Mouse (Mus musculus) liver, adult 2 months (tissue): ENCODE results near the gene Olfr652. TPM values are rescaled to one million over a fixed set of nuclear protein-coding genes. Genes with fewer than 3 reads are reported as not detected.

Experiments
- DNase-seq: peaks from one replicate; pipeline ENCODE4 v3.0.0-alpha.2; 2011; ENCODE audit warnings: low read depth, low spot score; ENCODE audit errors: extremely low read depth
- H3K27ac ChIP-seq: fragments of 200-500 bp; replicated peaks from 2 replicates; pipeline ENCODE4 v1.5.1; 2012; ENCODE audit warnings: low read depth, mild to moderate bottlenecking, control low read depth, inconsistent platforms, low read length; ENCODE audit not compliant: insufficient read depth
- H3K27me3 ChIP-seq: fragments of 200-500 bp; 2 replicates; pipeline ENCODE4 v1.6.1; 2012; ENCODE audit warnings: mild to moderate bottlenecking, moderate library complexity, low read length, inconsistent platforms; ENCODE audit not compliant: control insufficient read depth, insufficient read depth
- H3K36me3 ChIP-seq: fragments of 200-500 bp; 2 replicates; pipeline ENCODE4 v1.6.1; 2012; ENCODE audit warnings: low read length, inconsistent platforms; ENCODE audit not compliant: control insufficient read depth, insufficient read depth
- H3K4me1 ChIP-seq: fragments of 200-500 bp; 2 replicates; pipeline ENCODE4 v1.6.1; 2011; ENCODE audit warnings: low read length; ENCODE audit not compliant: control insufficient read depth, insufficient read depth
- H3K4me3 ChIP-seq: fragments of 200-500 bp; 2 replicates; pipeline ENCODE4 v1.5.1; 2011; ENCODE audit warnings: low read depth, mild to moderate bottlenecking, control low read depth, low read length, moderate library complexity; ENCODE audit not compliant: insufficient read depth
- H3K79me2 ChIP-seq: fragments of 200-500 bp; 2 replicates; pipeline ENCODE4 v1.6.1; 2012; ENCODE audit warnings: inconsistent platforms, mild to moderate bottlenecking, low read length, moderate library complexity; ENCODE audit not compliant: control insufficient read depth, insufficient read depth
- H3K9ac ChIP-seq: fragments of 200-500 bp; 2 replicates; pipeline ENCODE4 v1.6.1; 2012; ENCODE audit warnings: low read depth, mild to moderate bottlenecking, control low read depth, inconsistent platforms, low read length
- CTCF ChIP-seq: fragments of 200-500 bp; IDR thresholded peaks from 2 replicates; pipeline ENCODE4 v1.5.1; 2011; ENCODE audit warnings: low read depth, low read length, control low read depth
- POLR2A ChIP-seq: fragments of 200-500 bp; IDR thresholded peaks from 2 replicates; pipeline ENCODE4 v1.6.1; 2011; ENCODE audit warnings: low read length, control low read depth; ENCODE audit not compliant: insufficient read depth; ENCODE audit errors: extremely low read depth
- WGBS: fragments of 180-500 bp; shearing (Covaris S2); methylation state at CpG from one replicate; pipeline ENCODE4 v1.1.7; 2018; 5-methylcytosine and 5-hydroxymethylcytosine counted together
- polyA plus RNA-seq: library from polyadenylated mRNA; depleted of rRNA; stranded (reverse); fragments of >200 nt; gene quantifications from 2 replicates; pipeline ENCODE4 v1.2.3, GENCODE M21; 2012; rRNA removed
- total RNA-seq: library from RNA; depleted of rRNA; stranded (reverse); fragments of >200 nt; gene quantifications from 2 replicates; pipeline ENCODE4 v1.2.3, GENCODE M21; 2014; rRNA removed

Gene Olfr652
- total and polyA plus RNA-seq, 2 experiments, result not detected

GRCm38 (mm10) chr7:104586725-104587124 is 26.0 kb downstream of the Olfr652 start, which contains the start of gene Olfr654:
Gene Olfr654 (plus strand): TSS chr7:104587025.
- Histone ChIP-seq H3K27ac (no peak within 1 kb of the TSS), H3K9ac (no peak within 1 kb of the TSS), H3K36me3 (no peaks in the 10 kb centered on the region), H3K27me3 (no peaks in the 10 kb centered on the region), H3K4me3 (no peak within 1 kb of the TSS), H3K4me1 (no peaks in the 10 kb centered on the region), H3K79me2 (no peaks in the 10 kb centered on the region)
- no peak for TF ChIP-seq POLR2A
- TF ChIP-seq CTCF, result no peak
- WGBS, result 76% methylated on average over 4 of the region's 4 CpGs
- no peak for DNase-seq

GRCm38 (mm10) chr7:104588274-104588673 is 27.6 kb downstream of the Olfr652 start:
- WGBS, result 73% methylated on average over 5 of the region's 5 CpGs
- Histone ChIP-seq H3K36me3 (no peaks in the 10 kb centered on the region), H3K27ac (no peak overlapping the region), H3K79me2 (no peaks in the 10 kb centered on the region), H3K9ac (no peak overlapping the region), H3K4me1 (no peaks in the 10 kb centered on the region), H3K4me3 (no peak overlapping the region), H3K27me3 (no peaks in the 10 kb centered on the region)
- DNase-seq, result no peak
- no peak for TF ChIP-seq CTCF
- no peak for TF ChIP-seq POLR2A

- Histone ChIP-seq H3K27me3 (no peaks in the 10 kb centered on the region), H3K4me1 (no peaks in the 10 kb centered on the region), H3K36me3 (no peaks in the 10 kb centered on the region), H3K27ac (no peak within 1 kb of the TSS), H3K4me3 (no peak within 1 kb of the TSS), H3K9ac (no peak within 1 kb of the TSS), H3K79me2 (no peaks in the 10 kb centered on the region)
- TF ChIP-seq POLR2A (no peak), CTCF (no peak)
- DNase-seq, result no peak
- 78% methylated on average over 2 of the region's 2 CpGs for whole genome bisulfite sequencing
Observed at GRCm38 (mm10) chr7:104601679-104602078, 41.0 kb downstream of the Olfr652 start, which contains the start of gene Olfr655. Gene Olfr655 (minus strand): TSS chr7:104601779.

GRCm38 (mm10) chr7:104603173-104603572 is 42.5 kb downstream of the Olfr652 start:
- Histone ChIP-seq H3K79me2 (no peaks in the 10 kb centered on the region), H3K9ac (no peak overlapping the region), H3K4me3 (no peak overlapping the region), H3K36me3 (no peaks in the 10 kb centered on the region), H3K27me3 (no peaks in the 10 kb centered on the region), H3K27ac (no peak overlapping the region), H3K4me1 (no peaks in the 10 kb centered on the region)
- whole genome bisulfite sequencing, result 8% methylated on average over 3 of the region's 3 CpGs
- peak; percentile 67; the same call in 1 of the 2 replicates for TF ChIP-seq CTCF
- no peak for TF ChIP-seq POLR2A
- peak; percentile 27 for DNase-seq

GRCm38 (mm10) chr7:104604727-104605126 is 44.0 kb downstream of the Olfr652 start:
- no peak for TF ChIP-seq CTCF
- TF ChIP-seq POLR2A, result no peak
- no peaks in the 10 kb centered on the region for H3K79me2 ChIP-seq

GRCm38 (mm10) chr7:104613655-104614054 is 53.0 kb downstream of the Olfr652 start, which contains the start of gene Olfr656:
Gene Olfr656 (plus strand): TSS chr7:104613955.
- H3K79me2 ChIP-seq, result no peaks in the 10 kb centered on the region
- no peaks in the 10 kb centered on the region for H3K4me1 ChIP-seq
- DNase-seq, result no peak
- no peak within 1 kb of the TSS for H3K9ac ChIP-seq
- no peak within 1 kb of the TSS for H3K4me3 ChIP-seq
- no peak for TF ChIP-seq POLR2A
- TF ChIP-seq CTCF, result no peak
- no peaks in the 10 kb centered on the region for H3K36me3 ChIP-seq
- H3K27ac ChIP-seq, result no peak within 1 kb of the TSS
- WGBS, result 71% methylated on average over 4 of the region's 4 CpGs
- no peaks in the 10 kb centered on the region for H3K27me3 ChIP-seq

More at GRCm38 (mm10) chr7:104604727-104605126, 44.0 kb downstream of the Olfr652 start:
- DNase-seq, result no peak
- no peak overlapping the region for H3K4me3 ChIP-seq
- H3K36me3 ChIP-seq, result no peaks in the 10 kb centered on the region
- no peaks in the 10 kb centered on the region for H3K4me1 ChIP-seq
- no peak overlapping the region for H3K9ac ChIP-seq
- no peaks in the 10 kb centered on the region for H3K27me3 ChIP-seq
- H3K27ac ChIP-seq, result no peak overlapping the region

Other genes starting within 250 kb of the Olfr652 start
- gene Trim12a, start 245.4 kb upstream of the Olfr652 start, total RNA-seq, result 11.7 and 15.5 TPM in 2 replicates
- 1.6 and 1.7 TPM in 2 replicates for gene Trim12a, start 245.4 kb upstream of the Olfr652 start, polyA plus RNA-seq
- 0.09 TPM in 1 of 2 replicates, not detected in the other for gene Trim34b, start 231.4 kb upstream of the Olfr652 start, total RNA-seq
- gene Trim34b, start 231.4 kb upstream of the Olfr652 start, polyA plus RNA-seq, result 0.76 and 1.3 TPM in 2 replicates
- gene Trim12c, start 207.5 kb upstream of the Olfr652 start, total RNA-seq, result 6.7 and 12.4 TPM in 2 replicates
- 2.7 and 2.8 TPM in 2 replicates for gene Trim12c, start 207.5 kb upstream of the Olfr652 start, polyA plus RNA-seq
- 0.47 and 0.74 TPM in 2 replicates for gene Trim30b, start 191.0 kb upstream of the Olfr652 start, total RNA-seq
- gene Trim30b, start 191.0 kb upstream of the Olfr652 start, polyA plus RNA-seq, result 0.06 TPM in 1 of 2 replicates, not detected in the other
- 0.54 and 1.3 TPM in 2 replicates for gene Trim30c, start 160.1 kb upstream of the Olfr652 start, total RNA-seq
- gene Trim30c, start 160.1 kb upstream of the Olfr652 start, polyA plus RNA-seq, result 0.13 TPM in 1 of 2 replicates, not detected in the other
- gene Trim30a, start 95.7 kb upstream of the Olfr652 start, total RNA-seq, result 8.1 and 9.4 TPM in 2 replicates
- 0.90 and 1.5 TPM in 2 replicates for gene Trim30a, start 95.7 kb upstream of the Olfr652 start, polyA plus RNA-seq
- 6.2 and 8.9 TPM in 2 replicates for gene Trim30d, start 53.1 kb upstream of the Olfr652 start, total RNA-seq
- 0.42 and 1.2 TPM in 2 replicates for gene Trim30d, start 53.1 kb upstream of the Olfr652 start, polyA plus RNA-seq
- not detected in 2 replicates for gene Olfr651, start 10.8 kb upstream of the Olfr652 start, total RNA-seq
- not detected in 2 replicates for gene Olfr651, start 10.8 kb upstream of the Olfr652 start, polyA plus RNA-seq
- not detected in 2 replicates for gene Olfr653, start 16.4 kb downstream of the Olfr652 start, total RNA-seq
- gene Olfr653, start 16.4 kb downstream of the Olfr652 start, polyA plus RNA-seq, result not detected in 2 replicates
- gene Olfr654, start 26.1 kb downstream of the Olfr652 start, total RNA-seq, result not detected in 2 replicates
- gene Olfr654, start 26.1 kb downstream of the Olfr652 start, polyA plus RNA-seq, result not detected in 2 replicates
- not detected in 2 replicates for gene Olfr655, start 40.9 kb downstream of the Olfr652 start, total RNA-seq
- not detected in 2 replicates for gene Olfr655, start 40.9 kb downstream of the Olfr652 start, polyA plus RNA-seq
- gene Olfr656, start 53.1 kb downstream of the Olfr652 start, total RNA-seq, result not detected in 2 replicates
- gene Olfr656, start 53.1 kb downstream of the Olfr652 start, polyA plus RNA-seq, result not detected in 2 replicates
- gene Olfr657, start 63.9 kb downstream of the Olfr652 start, total RNA-seq, result not detected in 2 replicates
- gene Olfr657, start 63.9 kb downstream of the Olfr652 start, polyA plus RNA-seq, result not detected in 2 replicates
- not detected in 2 replicates for gene Olfr658, start 86.4 kb downstream of the Olfr652 start, total RNA-seq
- not detected in 2 replicates for gene Olfr658, start 86.4 kb downstream of the Olfr652 start, polyA plus RNA-seq
- not detected in 2 replicates for gene Olfr659, start 105.9 kb downstream of the Olfr652 start, total RNA-seq
- gene Olfr659, start 105.9 kb downstream of the Olfr652 start, polyA plus RNA-seq, result not detected in 2 replicates
- not detected in 2 replicates for gene Olfr661, start 125.6 kb downstream of the Olfr652 start, total RNA-seq
- not detected in 2 replicates for gene Olfr661, start 125.6 kb downstream of the Olfr652 start, polyA plus RNA-seq
- gene Usp17le, start 216.6 kb downstream of the Olfr652 start, total RNA-seq, result not detected in 2 replicates
- gene Usp17le, start 216.6 kb downstream of the Olfr652 start, polyA plus RNA-seq, result not detected in 2 replicates